Comparison of ENCODE assay signal across 25 mouse cellular contexts in genomic region chr1:170080907-170081306, GRCm38 (mm10). TPM values are rescaled to one million over a fixed set of nuclear protein-coding genes. Genes with fewer than 3 reads are reported as not detected.
DNase-seq lines count a peak whose midpoint lies in the region; ATAC-seq and TF ChIP-seq lines count a peak whose summit lies in the region.
"Had no signal": no experiment of that assay in that cellular context is flagged by ENCODE, and none has a peak within 500 bp of the region (broad histone marks: within the 10 kb centered on the region; RNA-seq: fewer than 3 reads in every experiment).

No protein-coding gene starts in this region.

- no peaks in the 10 kb centered on the region for H3K9me3 ChIP-seq in neural tube, embryonic 11.5 days (ENCODE audit: control insufficient read depth, low read length)
- H3K9me3 ChIP-seq in neural tube, embryonic 15.5 days (replicated peaks), result no peaks in the 10 kb centered on the region
- H3K9me3 ChIP-seq in hindbrain, postnatal 0 days (ENCODE audit: low read length), result no peaks in the 10 kb centered on the region
- no peaks in the 10 kb centered on the region for H3K9me3 ChIP-seq in hindbrain, embryonic 16.5 days (ENCODE audit: control insufficient read depth, low read length)
- no peaks in the 10 kb centered on the region for H3K9me3 ChIP-seq in kidney, embryonic 15.5 days (replicated peaks)
- H3K9me3 ChIP-seq: embryonic facial prominence, embryonic 12.5 days; forebrain, embryonic 13.5 days; forebrain, embryonic 15.5 days had no signal

- H3K4me1 ChIP-seq in neural tube, embryonic 11.5 days (ENCODE audit: control insufficient read depth, insufficient read depth, low read length), result no peaks in the 10 kb centered on the region
- H3K4me1 ChIP-seq in neural tube, embryonic 15.5 days, result no peaks in the 10 kb centered on the region
- peaks cover 21% of the 10 kb centered on the region for H3K4me1 ChIP-seq in embryonic fibroblast, embryonic 13.5 days (ENCODE audit: control insufficient read depth, insufficient read depth, low read length)
- H3K4me1 ChIP-seq in hindbrain, postnatal 0 days (ENCODE audit: insufficient read depth, low read length), result no peaks in the 10 kb centered on the region
- H3K4me1 ChIP-seq in hindbrain, embryonic 16.5 days (ENCODE audit: control insufficient read depth, insufficient read depth, low read depth, low read length), result no peaks in the 10 kb centered on the region
- no peaks in the 10 kb centered on the region for H3K4me1 ChIP-seq in kidney, embryonic 15.5 days
- H3K4me1 ChIP-seq: forebrain, embryonic 13.5 days; forebrain, embryonic 15.5 days had no signal

- no peak overlapping the region for H3K4me3 ChIP-seq in neural tube, embryonic 11.5 days (ENCODE audit: low read depth, low read length)
- H3K4me3 ChIP-seq in neural tube, embryonic 15.5 days (replicated peaks), result no peak overlapping the region
- no peak overlapping the region for H3K4me3 ChIP-seq in embryonic fibroblast, embryonic 13.5 days (ENCODE audit: insufficient read depth, low read length)
- H3K4me3 ChIP-seq in hindbrain, postnatal 0 days (ENCODE audit: low read length), result no peak overlapping the region
- H3K4me3 ChIP-seq in hindbrain, embryonic 16.5 days (ENCODE audit: low read length), result no peak overlapping the region
- H3K4me3 ChIP-seq in kidney, embryonic 15.5 days (replicated peaks), result no peak overlapping the region
- H3K4me3 ChIP-seq: embryonic facial prominence, embryonic 12.5 days; forebrain, embryonic 13.5 days; forebrain, embryonic 15.5 days had no signal

- ATAC-seq in neural tube, embryonic 11.5 days (ENCODE audit: insufficient read depth, low FRiP score, low TSS enrichment), result no peak
- ATAC-seq in neural tube, embryonic 15.5 days (ENCODE audit: low FRiP score), result no peak
- ATAC-seq in hindbrain, postnatal 0 days, result no peak
- ATAC-seq in hindbrain, embryonic 16.5 days, result no peak
- no peak for ATAC-seq in kidney, embryonic 15.5 days (replicated peaks; ENCODE audit: low FRiP score)
- ATAC-seq: activated CD4-positive, CD25-positive, alpha-beta regulatory T cell, adult 4 months; forebrain, embryonic 13.5 days; forebrain, embryonic 15.5 days; forebrain, postnatal 0 days had no signal

- DNase-seq in neural tube, embryonic 11.5 days (ENCODE audit: low spot score), result peak; percentile 2
- DNase-seq in 3T3-L1 (ENCODE audit: low read depth, low spot score), result peak; percentile 63
- peak; percentile 56 for DNase-seq in NIH3T3 (ENCODE audit: low read depth)
- no peak for DNase-seq in hindbrain, postnatal 0 days (ENCODE audit: low spot score)
- DNase-seq: adrenal gland, adult 2 months; adrenal gland, postnatal 10 days; adrenal gland, postnatal 25 days; cerebellum, adult 11 months; cerebellum, adult 18-20 months; cerebellum, adult 8-10 months; cerebellum, adult 9-11 months; cerebellum, postnatal 14 days; cerebellum, postnatal 36 days; embryo, embryonic 11 days; forebrain, postnatal 0 days had no signal

- H3K36me3 ChIP-seq in neural tube, embryonic 11.5 days (ENCODE audit: control insufficient read depth, insufficient read depth, low read length), result no peaks in the 10 kb centered on the region
- H3K36me3 ChIP-seq in neural tube, embryonic 15.5 days, result no peaks in the 10 kb centered on the region
- no peaks in the 10 kb centered on the region for H3K36me3 ChIP-seq in hindbrain, postnatal 0 days (ENCODE audit: insufficient read depth, low read length)
- no peaks in the 10 kb centered on the region for H3K36me3 ChIP-seq in hindbrain, embryonic 16.5 days (ENCODE audit: control insufficient read depth, insufficient read depth, low read length)
- no peaks in the 10 kb centered on the region for H3K36me3 ChIP-seq in kidney, embryonic 15.5 days
- H3K36me3 ChIP-seq: forebrain, embryonic 15.5 days had no signal

- no peak for TF ChIP-seq CTCF in embryonic fibroblast, embryonic 13.5 days (IDR thresholded peaks at IDR 0.05; ENCODE audit: borderline replicate concordance, insufficient read depth, low read length)
- TF ChIP-seq CTCF in hindbrain, postnatal 0 days (IDR thresholded peaks at IDR 0.05; ENCODE audit: low read depth), result no peak

- H3K4me2 ChIP-seq in neural tube, embryonic 11.5 days (ENCODE audit: low read depth), result no peak overlapping the region
- H3K4me2 ChIP-seq in neural tube, embryonic 15.5 days, result no peak overlapping the region
- H3K4me2 ChIP-seq in hindbrain, postnatal 0 days (ENCODE audit: low read depth, low read length), result no peak overlapping the region
- H3K4me2 ChIP-seq in hindbrain, embryonic 16.5 days (ENCODE audit: low read length), result no peak overlapping the region
- H3K4me2 ChIP-seq in kidney, embryonic 15.5 days, result no peak overlapping the region
- H3K4me2 ChIP-seq: embryonic facial prominence, embryonic 12.5 days; forebrain, embryonic 13.5 days; forebrain, embryonic 15.5 days had no signal

- 68% methylated on average over 1 of the region's 1 CpGs for WGBS in neural tube, embryonic 11.5 days
- 82% methylated on average over 1 of the region's 1 CpGs for WGBS in neural tube, embryonic 15.5 days
- 90% methylated on average over 1 of the region's 1 CpGs for WGBS in hindbrain, postnatal 0 days
- WGBS in hindbrain, embryonic 16.5 days, result 84% methylated on average over 1 of the region's 1 CpGs
- 64% methylated on average over 1 of the region's 1 CpGs for WGBS in kidney, embryonic 15.5 days

- TF ChIP-seq POLR2A in embryonic fibroblast, embryonic 13.5 days (IDR thresholded peaks at IDR 0.05; ENCODE audit: low read depth, low read length), result no peak

- no peaks in the 10 kb centered on the region for H3K27me3 ChIP-seq in neural tube, embryonic 11.5 days (ENCODE audit: control insufficient read depth, insufficient read depth, low read length)
- no peaks in the 10 kb centered on the region for H3K27me3 ChIP-seq in neural tube, embryonic 15.5 days (replicated peaks)
- no peaks in the 10 kb centered on the region for H3K27me3 ChIP-seq in hindbrain, postnatal 0 days (ENCODE audit: insufficient read depth, low read length)
- H3K27me3 ChIP-seq in hindbrain, embryonic 16.5 days (replicated peaks; ENCODE audit: control insufficient read depth, insufficient read depth, low read length), result no peaks in the 10 kb centered on the region
- no peaks in the 10 kb centered on the region for H3K27me3 ChIP-seq in kidney, embryonic 15.5 days
- H3K27me3 ChIP-seq: embryonic facial prominence, embryonic 12.5 days; forebrain, embryonic 13.5 days; forebrain, embryonic 15.5 days had no signal

- H3K9ac ChIP-seq in neural tube, embryonic 11.5 days (ENCODE audit: low read length), result no peak overlapping the region
- no peak overlapping the region for H3K9ac ChIP-seq in neural tube, embryonic 15.5 days (replicated peaks)
- H3K9ac ChIP-seq in hindbrain, postnatal 0 days (replicated peaks; ENCODE audit: low read length), result no peak overlapping the region
- H3K9ac ChIP-seq in hindbrain, embryonic 16.5 days (ENCODE audit: low read depth, low read length), result no peak overlapping the region
- no peak overlapping the region for H3K9ac ChIP-seq in kidney, embryonic 15.5 days
- H3K9ac ChIP-seq: embryonic facial prominence, embryonic 12.5 days; forebrain, embryonic 13.5 days; forebrain, embryonic 15.5 days; forebrain, postnatal 0 days had no signal

- no peak overlapping the region for H3K27ac ChIP-seq in neural tube, embryonic 11.5 days (ENCODE audit: low read depth, low read length)
- H3K27ac ChIP-seq in neural tube, embryonic 15.5 days (replicated peaks), result no peak overlapping the region
- H3K27ac ChIP-seq in embryonic fibroblast, embryonic 13.5 days (ENCODE audit: insufficient read depth, low read length), result peak overlapping the region; percentile 79
- H3K27ac ChIP-seq in hindbrain, postnatal 0 days, result no peak overlapping the region
- no peak overlapping the region for H3K27ac ChIP-seq in hindbrain, embryonic 16.5 days (ENCODE audit: low read depth, low read length)
- no peak overlapping the region for H3K27ac ChIP-seq in kidney, embryonic 15.5 days
- H3K27ac ChIP-seq: embryonic facial prominence, embryonic 12.5 days; forebrain, embryonic 13.5 days; forebrain, embryonic 15.5 days had no signal

RNA-seq across cellular contexts. Expression of gene Ddr2, which starts 29.7 kb away (rescaled TPM):
- polyA plus RNA-seq in neural tube, embryonic 11.5 days (2014; fragmentation: Nextera tagmentation; extraction: Ambion mirVana), result 36.0 and 43.6 TPM in 2 replicates
- 8.4 and 10.6 TPM in 2 replicates for polyA plus RNA-seq in neural tube, embryonic 15.5 days (2015; fragmentation: Nextera tagmentation; extraction: Ambion mirVana)
- polyA plus RNA-seq in embryonic fibroblast, embryonic 13.5 days (2011; ENCODE audit: insufficient read length, low read depth, missing spikeins), result 254 and 299 TPM in 2 replicates
- 5.4 and 8.5 TPM in 2 replicates for total RNA-seq in hindbrain, postnatal 0 days (2014; rRNA removed)
- polyA plus RNA-seq in hindbrain, postnatal 0 days (2015; fragmentation: Nextera tagmentation; extraction: Ambion mirVana), result 9.6 and 9.9 TPM in 2 replicates
- polyA plus RNA-seq in hindbrain, embryonic 16.5 days (2015; fragmentation: Nextera tagmentation; extraction: Ambion mirVana), result 7.7 and 10.1 TPM in 2 replicates
- polyA plus RNA-seq in kidney, embryonic 15.5 days (2015; fragmentation: Nextera tagmentation; extraction: Ambion mirVana), result 33.3 and 35.0 TPM in 2 replicates
- total RNA-seq: common myeloid progenitor, adult 5-6 weeks; MEL had no signal
